Mouse (Mus musculus) liver, adult 2 months (tissue): ENCODE measurements at regions not wholly inside any gene's neighbourhood (a gene's known extent, or its start where the extent isn't known, plus 50 kb on each side); places are given as distances from the start of the nearest gene placed in this dataset.

ENCODE experiments used
- DNase-seq: peaks from one replicate; pipeline ENCODE4 v3.0.0-alpha.2; 2011; ENCODE audit warnings: low read depth, low spot score; ENCODE audit errors: extremely low read depth
- H3K27ac ChIP-seq: fragments of 200-500 bp; replicated peaks from 2 replicates; pipeline ENCODE4 v1.5.1; 2012; ENCODE audit warnings: low read depth, mild to moderate bottlenecking, control low read depth, inconsistent platforms, low read length; ENCODE audit not compliant: insufficient read depth
- H3K27me3 ChIP-seq: fragments of 200-500 bp; 2 replicates; pipeline ENCODE4 v1.6.1; 2012; ENCODE audit warnings: mild to moderate bottlenecking, moderate library complexity, low read length, inconsistent platforms; ENCODE audit not compliant: control insufficient read depth, insufficient read depth
- H3K36me3 ChIP-seq: fragments of 200-500 bp; 2 replicates; pipeline ENCODE4 v1.6.1; 2012; ENCODE audit warnings: low read length, inconsistent platforms; ENCODE audit not compliant: control insufficient read depth, insufficient read depth
- H3K4me1 ChIP-seq: fragments of 200-500 bp; 2 replicates; pipeline ENCODE4 v1.6.1; 2011; ENCODE audit warnings: low read length; ENCODE audit not compliant: control insufficient read depth, insufficient read depth
- H3K4me3 ChIP-seq: fragments of 200-500 bp; 2 replicates; pipeline ENCODE4 v1.5.1; 2011; ENCODE audit warnings: low read depth, mild to moderate bottlenecking, control low read depth, low read length, moderate library complexity; ENCODE audit not compliant: insufficient read depth
- H3K79me2 ChIP-seq: fragments of 200-500 bp; 2 replicates; pipeline ENCODE4 v1.6.1; 2012; ENCODE audit warnings: inconsistent platforms, mild to moderate bottlenecking, low read length, moderate library complexity; ENCODE audit not compliant: control insufficient read depth, insufficient read depth
- H3K9ac ChIP-seq: fragments of 200-500 bp; 2 replicates; pipeline ENCODE4 v1.6.1; 2012; ENCODE audit warnings: low read depth, mild to moderate bottlenecking, control low read depth, inconsistent platforms, low read length
- CTCF ChIP-seq: fragments of 200-500 bp; IDR thresholded peaks from 2 replicates; pipeline ENCODE4 v1.5.1; 2011; ENCODE audit warnings: low read depth, low read length, control low read depth
- POLR2A ChIP-seq: fragments of 200-500 bp; IDR thresholded peaks from 2 replicates; pipeline ENCODE4 v1.6.1; 2011; ENCODE audit warnings: low read length, control low read depth; ENCODE audit not compliant: insufficient read depth; ENCODE audit errors: extremely low read depth
- WGBS: fragments of 180-500 bp; shearing (Covaris S2); methylation state at CpG from one replicate; pipeline ENCODE4 v1.1.7; 2018; 5-methylcytosine and 5-hydroxymethylcytosine counted together

GRCm38 (mm10) chr4:29665561-29665960 is 852.6 kb downstream of the Epha7 start:
- Histone ChIP-seq H3K27me3 (no peaks in the 10 kb centered on the region), H3K27ac (no peak overlapping the region), H3K4me1 (no peaks in the 10 kb centered on the region), H3K9ac (no peak overlapping the region), H3K4me3 (no peak overlapping the region), H3K36me3 (no peaks in the 10 kb centered on the region), H3K79me2 (no peaks in the 10 kb centered on the region)
- TF ChIP-seq CTCF (no peak), POLR2A (no peak)
- DNase-seq: no peak
- 76% methylated on average over 8 of the region's 8 CpGs for WGBS

GRCm38 (mm10) chr4:29694153-29694552 is 881.2 kb downstream of the Epha7 start:
- H3K27ac ChIP-seq: no peak overlapping the region
- H3K9ac ChIP-seq: no peak overlapping the region
- H3K36me3 ChIP-seq: no peaks in the 10 kb centered on the region
- no peak overlapping the region for H3K4me3 ChIP-seq
- no peaks in the 10 kb centered on the region for H3K4me1 ChIP-seq
- DNase-seq: no peak
- TF ChIP-seq POLR2A (no peak), CTCF (no peak)
- H3K27me3 ChIP-seq: no peaks in the 10 kb centered on the region
- 61% methylated on average over 3 of the region's 3 CpGs for WGBS
- H3K79me2 ChIP-seq: no peaks in the 10 kb centered on the region

- no peak for TF ChIP-seq POLR2A
- TF ChIP-seq CTCF: no peak
- WGBS: 55% methylated on average over 3 of the region's 3 CpGs
- no peak overlapping the region for H3K4me3 ChIP-seq
- H3K36me3 ChIP-seq: no peaks in the 10 kb centered on the region
- H3K9ac ChIP-seq: no peak overlapping the region
- no peaks in the 10 kb centered on the region for H3K79me2 ChIP-seq
- H3K27me3 ChIP-seq: no peaks in the 10 kb centered on the region
- no peaks in the 10 kb centered on the region for H3K4me1 ChIP-seq
- no peak for DNase-seq
- no peak overlapping the region for H3K27ac ChIP-seq
These were observed 919.6 kb downstream of the Epha7 start for GRCm38 (mm10) chr4:29732513-29732912.

- Histone ChIP-seq H3K4me1 (no peaks in the 10 kb centered on the region; the same call in 1 of the 2 replicates), H3K4me3 (no peak overlapping the region), H3K27ac (no peak overlapping the region), H3K27me3 (no peaks in the 10 kb centered on the region), H3K79me2 (no peaks in the 10 kb centered on the region), H3K36me3 (no peaks in the 10 kb centered on the region), H3K9ac (no peak overlapping the region)
- TF ChIP-seq POLR2A: no peak
- no peak for TF ChIP-seq CTCF
- peak; percentile 65 for DNase-seq
- 35% methylated on average over 5 of the region's 5 CpGs for WGBS
These were observed 929.1 kb downstream of the Epha7 start for GRCm38 (mm10) chr4:29741991-29742390.

GRCm38 (mm10) chr4:29742746-29743145 is 929.8 kb downstream of the Epha7 start:
- 75% methylated on average over 2 of the region's 2 CpGs for WGBS
- Histone ChIP-seq H3K27me3 (no peaks in the 10 kb centered on the region), H3K4me3 (no peak overlapping the region), H3K27ac (no peak overlapping the region), H3K79me2 (no peaks in the 10 kb centered on the region), H3K4me1 (no peaks in the 10 kb centered on the region; the same call in 1 of the 2 replicates), H3K9ac (no peak overlapping the region), H3K36me3 (no peaks in the 10 kb centered on the region)
- DNase-seq: no peak
- TF ChIP-seq CTCF: no peak
- no peak for TF ChIP-seq POLR2A
